Mouse (Mus musculus) gastrocnemius, adult 18-20 months (tissue): ENCODE data around the gene Ifi47. TPM values are rescaled to one million over a fixed set of nuclear protein-coding genes. Genes with fewer than 3 reads are reported as not detected.
"Not testable (repeated sequence)": the region's sequence is repeated elsewhere in the genome, so short reads cannot be mapped to it uniquely, and the experiment has no call there.

ENCODE experiments used
- DNase-seq: peaks from one replicate; pipeline ENCODE4 v3.0.0; 2021; ENCODE audit warnings: low spot score
- long read RNA-seq, 2 experiments: library from polyadenylated mRNA; stranded (forward); transcript quantifications; one replicate each; pipeline ENCODE4 v2.0.0; 2021
- total RNA-seq, 2 experiments: library from RNA; stranded (reverse); gene quantifications; 2 replicates each; pipeline ENCODE4 v1.2.3; 2021

Gene Ifi47
- 1 to 10 TPM; 1.1 to 2.3 TPM for total RNA-seq
- long read RNA-seq, experiment 1, partial matches to known transcripts, result 0 of 2 reads
- long read RNA-seq, experiment 1, other reads (novel, unspliced or antisense), result 0 of 2 reads
- long read RNA-seq, experiment 2, partial matches to known transcripts, result 0 of 1 reads
- long read RNA-seq, experiment 2, other reads (novel, unspliced or antisense), result 1 of 1 reads

DNA sequence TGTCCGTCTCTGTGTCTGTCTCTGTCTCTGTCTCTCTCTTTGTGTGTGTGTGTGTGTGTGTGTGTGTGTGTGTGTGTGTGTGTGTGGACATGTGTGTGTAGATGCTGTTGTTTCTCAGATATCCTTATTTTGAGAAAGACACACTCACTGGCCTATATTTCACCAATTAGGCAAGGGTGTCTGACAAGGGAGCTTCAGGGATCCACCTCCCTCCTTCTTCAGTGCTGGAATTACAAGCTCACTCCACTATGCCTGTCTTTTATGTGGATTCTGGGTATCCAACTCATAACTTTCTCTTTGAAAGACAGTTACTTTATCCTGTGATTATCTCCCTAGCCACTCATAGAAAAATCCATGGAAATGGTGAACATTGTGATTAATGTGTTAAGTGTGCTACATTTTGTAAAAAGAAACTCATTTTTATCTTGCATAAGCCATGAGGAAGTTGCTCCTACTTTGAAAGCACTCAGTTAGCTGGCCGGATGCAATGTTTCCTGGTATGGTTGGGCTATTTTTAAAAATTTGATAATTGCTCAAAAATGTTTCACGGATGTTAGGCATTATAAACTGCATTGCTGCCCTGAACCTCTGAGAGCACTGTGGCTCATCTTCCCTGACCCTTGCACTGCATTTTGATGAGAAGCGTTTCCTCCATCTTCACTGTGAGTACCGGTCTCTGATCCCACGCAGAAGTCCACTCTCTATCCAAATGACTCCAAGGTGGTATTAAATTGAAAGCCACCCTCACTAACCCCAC lies at the start of gene Ifi47:
Ifi47 (plus strand) TSS at position 587 of the 757 bp plus-strand sequence.
- not testable (repeated sequence) for DNase-seq

DNA sequence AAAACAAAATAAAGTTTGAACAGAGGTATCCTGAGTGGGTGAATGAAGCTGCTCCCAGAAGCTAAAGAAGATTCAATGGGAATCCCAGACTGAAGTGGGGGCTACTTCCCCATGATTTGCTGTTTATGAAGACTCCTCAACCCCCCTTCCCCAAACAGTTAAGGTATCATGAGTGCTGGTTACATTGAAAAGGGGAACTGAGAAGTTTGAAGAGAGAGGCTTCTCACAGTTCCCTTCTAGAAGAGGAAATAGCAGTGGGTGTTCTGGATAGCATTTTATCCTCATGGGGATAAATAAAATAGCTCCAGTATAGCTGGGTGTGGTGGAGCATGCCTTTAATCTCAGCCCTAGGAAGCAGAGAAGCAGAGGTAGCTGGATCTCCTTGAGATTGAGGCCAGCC lies 26.3 kb upstream of the Ifi47 start:
- not testable (repeated sequence) for DNase-seq

DNA sequence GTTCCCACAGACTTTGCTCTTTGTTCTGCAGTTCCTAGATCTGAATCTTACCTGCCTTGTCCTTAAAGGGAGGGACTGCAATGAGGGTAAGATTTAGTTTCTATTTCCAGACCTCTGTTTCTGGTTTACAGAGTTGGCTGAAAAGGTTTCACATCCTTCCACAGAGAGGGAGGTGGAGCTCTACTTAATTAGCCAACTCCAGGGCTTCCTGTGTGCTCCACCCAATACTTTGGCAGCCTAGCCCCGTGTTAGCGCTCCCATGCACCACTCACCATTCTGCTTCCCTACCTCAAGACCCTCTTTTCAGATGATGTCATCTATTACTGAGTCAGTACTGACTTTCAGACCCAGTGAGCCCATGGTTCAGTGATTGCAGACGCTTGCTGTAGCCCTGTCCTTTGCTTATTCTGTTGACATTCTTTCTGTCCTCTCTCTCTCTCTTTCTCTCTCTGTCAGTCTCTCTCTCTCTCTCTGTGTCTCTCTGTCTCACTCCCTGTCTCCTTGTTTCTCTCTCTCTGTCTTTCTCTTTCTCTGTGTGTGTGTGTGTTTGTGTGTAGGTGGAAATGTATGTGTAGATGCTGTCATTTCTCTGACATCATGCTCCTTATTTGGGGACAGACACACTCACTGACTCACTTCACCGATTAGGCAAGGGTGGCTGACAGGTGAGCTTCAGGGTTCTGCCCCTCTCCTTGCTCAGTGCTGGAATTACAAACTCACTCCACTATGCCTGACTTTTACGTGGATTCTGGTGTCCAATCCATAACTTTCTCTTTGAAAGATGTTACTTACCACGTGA lies 25.1 kb upstream of the Ifi47 start, which contains the start of gene 9930111J21Rik2:
9930111J21Rik2 (minus strand) TSS at position 150 of the 799 bp plus-strand sequence.
- DNase-seq, result not testable (repeated sequence)

DNA sequence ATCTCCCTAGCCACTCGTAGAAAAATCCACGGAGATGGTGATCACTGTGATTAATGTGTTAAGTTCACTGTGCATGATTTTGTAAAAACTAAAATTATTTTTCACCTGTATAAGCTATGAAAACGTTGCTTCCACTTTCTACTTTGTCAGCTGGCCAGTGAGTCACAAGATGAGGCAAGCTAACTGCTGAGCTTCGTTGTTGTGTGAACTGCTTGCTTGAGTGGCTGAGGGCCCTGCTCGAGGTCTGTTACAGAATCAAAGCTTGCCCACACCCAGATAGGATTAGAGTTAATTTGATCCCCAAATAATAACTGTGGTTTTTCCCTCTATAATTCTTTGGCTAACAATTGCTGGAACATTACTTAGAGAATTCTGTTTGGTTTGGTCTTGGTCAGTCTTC lies 24.5 kb upstream of the Ifi47 start:
- DNase-seq, result not testable (repeated sequence)

DNA sequence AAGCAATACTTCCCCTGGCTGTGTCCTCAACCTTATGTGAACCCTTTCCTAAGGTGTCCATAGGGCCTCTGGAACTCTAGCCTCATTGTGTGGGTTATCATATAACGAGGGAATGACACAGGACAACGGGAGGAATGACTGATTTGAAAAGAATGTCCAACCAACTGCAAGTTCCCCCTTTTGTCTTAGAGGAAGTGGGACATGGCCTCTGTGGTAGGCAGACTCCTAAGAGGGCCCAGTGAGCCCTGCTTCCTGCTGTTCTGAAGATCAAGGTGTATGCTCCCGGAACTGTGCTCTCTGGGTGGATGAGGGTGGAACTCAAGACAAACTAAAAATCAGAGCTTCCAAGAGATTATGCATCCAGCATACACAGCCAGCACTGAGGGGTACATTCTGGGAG lies 16.3 kb upstream of the Ifi47 start:
- not testable (repeated sequence) for DNase-seq

DNA sequence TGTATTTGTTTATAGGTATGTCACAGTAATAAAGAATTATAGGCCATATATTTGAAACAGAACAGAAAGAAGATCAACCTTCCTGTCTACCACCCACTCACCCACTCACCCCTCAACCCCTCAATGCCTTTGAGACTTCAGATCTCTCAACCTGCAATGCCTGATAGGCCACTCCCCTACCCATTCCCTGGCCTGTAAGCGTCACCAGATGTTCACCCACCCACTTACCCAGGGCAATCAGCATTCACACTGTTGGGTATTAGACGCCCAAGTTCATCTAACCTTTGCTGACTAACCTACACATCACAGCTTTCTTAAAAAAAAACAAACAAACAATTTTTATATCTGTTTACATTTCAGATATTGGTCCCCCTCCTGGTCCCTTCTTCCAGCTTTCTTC lies 14.5 kb upstream of the Ifi47 start:
- not testable (repeated sequence) for DNase-seq

GRCm38 (mm10) chr11:49063713-49064469 lies 12.5 kb upstream of the Ifi47 start, which contains the start of gene Tgtp2:
Gene Tgtp2 (minus strand): TSS chr11:49064206.
- DNase-seq, result not testable (repeated sequence)

- DNase-seq, result no peak
Observed at GRCm38 (mm10) chr11:49068358-49068757, 8.0 kb upstream of the Ifi47 start.

- DNase-seq, result no peak
Observed at GRCm38 (mm10) chr11:49077012-49077411, 625 bp downstream of the Ifi47 start.

GRCm38 (mm10) chr11:49078719-49079118 lies 2.3 kb downstream of the Ifi47 start:
- DNase-seq, result no peak

DNA sequence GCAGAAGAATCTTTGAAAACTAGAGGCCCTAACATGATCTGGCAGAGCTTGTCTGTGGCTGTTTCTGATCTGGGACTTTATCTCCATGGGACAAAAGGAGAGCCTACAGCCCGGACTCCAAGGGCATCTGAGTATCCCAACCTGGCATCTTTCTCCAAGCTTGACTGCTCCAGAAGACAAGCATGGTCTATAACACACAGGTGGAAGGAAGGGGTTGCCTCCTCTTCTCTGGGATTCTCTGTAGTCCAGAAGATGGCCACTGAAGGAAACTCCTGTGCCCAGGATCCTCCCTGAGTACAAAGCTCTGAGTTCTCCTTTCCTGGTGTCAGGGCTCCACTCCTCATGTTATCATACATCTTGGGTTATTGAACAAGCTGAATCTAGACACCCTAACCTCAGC lies 4.2 kb downstream of the Ifi47 start:
- no peak for DNase-seq

DNA sequence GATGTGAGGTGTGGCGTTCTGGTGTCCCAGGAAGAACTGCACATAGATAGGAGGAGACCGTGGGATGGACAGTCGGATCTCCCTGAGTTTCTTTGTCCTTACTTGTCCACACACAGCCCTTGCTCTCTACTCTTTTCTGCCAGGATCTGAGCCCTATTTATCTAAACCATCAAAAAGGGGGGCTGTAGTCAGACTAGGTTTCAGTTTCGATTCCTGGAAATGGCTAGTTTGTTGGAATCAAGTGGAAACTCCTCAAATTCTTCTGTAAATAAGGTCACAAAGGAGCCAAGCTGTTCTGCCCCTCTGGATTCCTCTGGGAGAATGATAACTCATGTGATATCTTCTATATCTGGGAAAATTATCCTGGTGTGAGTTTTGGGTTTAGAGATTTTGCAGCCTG lies 5.0 kb downstream of the Ifi47 start:
- DNase-seq, result no peak

DNA sequence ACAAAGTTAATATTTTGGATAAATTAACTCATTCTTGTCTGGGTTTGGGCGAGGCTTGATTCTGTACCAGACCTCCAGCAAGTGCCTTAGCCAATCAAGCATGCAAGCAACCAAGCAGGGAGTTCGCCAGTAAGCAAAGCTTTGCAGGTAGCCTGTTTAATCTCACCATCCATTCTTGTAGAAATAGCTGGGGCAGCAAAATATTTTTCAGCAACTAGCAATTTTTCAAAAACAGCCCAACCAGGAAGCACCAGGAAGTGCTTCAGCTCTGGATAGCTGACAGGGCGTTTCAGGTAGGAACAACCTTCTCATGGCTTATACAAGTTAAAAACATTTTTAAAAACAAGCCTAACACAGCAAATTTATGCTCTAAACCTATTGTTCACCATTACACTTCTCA lies 5.5 kb downstream of the Ifi47 start:
- no peak for DNase-seq

DNA sequence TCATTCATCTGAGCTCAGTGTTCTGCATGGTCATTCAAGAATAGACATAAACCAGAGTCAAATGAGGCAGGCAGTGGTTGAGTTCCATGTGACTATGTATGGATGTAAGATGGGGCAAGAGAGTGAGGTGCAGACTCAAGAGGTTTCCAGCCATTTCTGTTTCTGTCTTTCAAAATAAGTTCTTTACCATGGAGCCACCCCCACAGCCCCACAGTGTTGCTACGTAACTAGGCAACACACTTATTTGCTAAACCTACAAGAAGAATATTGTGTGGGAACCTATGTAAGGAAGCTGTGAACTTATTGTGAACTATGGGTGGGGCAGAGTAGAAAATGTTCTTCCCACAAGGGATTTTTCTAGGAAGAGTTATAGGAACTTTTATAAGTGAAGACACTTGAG lies 6.8 kb downstream of the Ifi47 start:
- no peak for DNase-seq

DNA sequence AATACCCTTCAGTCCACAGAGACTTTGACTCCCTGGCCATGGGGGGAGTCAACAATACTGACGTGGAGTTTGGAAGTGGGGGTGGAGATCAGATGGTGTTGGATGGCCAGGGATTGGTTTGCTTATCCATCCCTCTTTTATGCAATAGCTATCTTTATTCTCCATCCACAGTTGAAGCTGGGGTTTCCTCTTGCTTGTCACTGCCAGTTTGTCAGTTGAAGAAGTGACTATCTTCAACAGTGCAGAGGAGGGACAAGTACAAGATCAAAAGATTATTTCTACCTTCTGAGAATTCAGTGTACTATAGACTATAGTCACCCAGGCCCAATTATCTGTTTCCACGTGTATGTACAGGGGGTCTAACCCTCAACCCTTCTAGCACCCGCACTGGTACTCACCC lies 7.4 kb downstream of the Ifi47 start:
- no peak for DNase-seq

GRCm38 (mm10) chr11:49084385-49084784 lies 8.0 kb downstream of the Ifi47 start:
- DNase-seq, result no peak

GRCm38 (mm10) chr11:49084875-49085274 lies 8.5 kb downstream of the Ifi47 start:
- DNase-seq, result no peak

DNA sequence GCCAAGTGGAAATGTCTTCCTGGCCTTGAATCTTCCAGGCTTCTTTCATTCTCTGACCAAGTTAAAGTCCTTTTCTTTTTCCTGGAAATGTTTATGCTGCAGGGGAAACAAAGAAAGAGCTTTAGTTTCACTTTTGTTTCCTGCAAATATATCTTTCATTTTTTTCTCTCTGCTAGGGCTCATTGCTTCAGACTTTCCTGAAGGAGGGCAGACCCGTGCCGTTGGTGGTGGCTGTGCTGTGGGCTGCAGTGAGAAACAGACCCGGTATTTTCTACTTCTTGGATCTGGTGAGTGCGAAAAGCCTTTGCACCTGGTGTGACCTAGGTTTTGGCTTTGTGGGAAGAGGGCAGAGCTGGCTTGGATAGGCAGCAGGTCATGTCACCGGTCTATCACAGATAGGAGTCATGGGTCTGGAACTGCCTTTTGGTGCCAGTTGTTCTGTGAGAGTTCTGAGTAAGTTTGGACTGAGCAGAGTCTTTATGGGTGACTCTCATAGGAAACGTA lies 10.5 kb downstream of the Ifi47 start:
- DNase-seq, result no peak

DNA sequence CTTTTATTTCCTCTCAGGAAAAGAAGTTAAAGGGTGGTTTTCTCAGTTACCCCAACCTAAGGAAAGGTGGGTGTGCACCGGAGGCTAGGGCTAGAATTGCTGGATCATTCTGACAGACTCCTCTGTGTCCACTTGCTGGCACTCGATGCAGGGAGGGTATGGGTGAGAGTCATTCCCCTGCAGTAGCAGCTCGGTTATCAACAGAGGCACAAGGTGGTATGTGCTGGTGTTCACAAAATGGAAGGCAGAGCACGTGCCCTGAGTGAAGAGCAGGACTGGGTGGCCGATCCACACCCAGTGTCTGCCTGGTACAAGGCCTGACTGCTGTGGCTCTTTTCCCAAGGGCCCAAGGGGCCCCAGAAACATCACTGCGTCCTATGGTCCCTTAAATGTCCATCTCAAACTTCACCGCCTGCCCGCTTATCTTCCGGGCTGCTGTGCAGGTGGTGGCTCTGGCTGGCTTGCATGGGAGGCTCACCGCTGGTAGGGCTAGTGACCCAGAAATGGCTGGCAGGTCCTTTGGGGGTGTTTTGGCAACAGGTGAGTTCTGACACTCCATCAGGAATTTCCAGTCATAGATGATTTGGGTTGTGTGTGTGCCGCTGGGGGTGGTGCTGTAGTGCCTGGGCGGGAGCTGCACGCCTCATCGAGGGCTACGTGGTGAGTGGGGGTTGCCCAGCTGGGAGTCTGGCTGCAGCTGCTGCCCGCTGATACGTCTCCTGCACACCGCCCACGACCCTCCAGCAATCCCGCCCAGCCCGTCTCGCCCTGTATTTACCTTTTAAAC lies 11.6 kb downstream of the Ifi47 start:
- no peak for DNase-seq

GRCm38 (mm10) chr11:49088990-49089652 lies 12.7 kb downstream of the Ifi47 start:
- no peak for DNase-seq
